Mouse (Mus musculus): Measurements from ENCODE around the gene Aph1a.
"Not testable (repeated sequence)": the region's sequence is repeated elsewhere in the genome, so short reads cannot be mapped to it uniquely, and the experiment has no call there.

Aph1a gene

GRCm38 (mm10) chr3:95887596-95887995 is 6.2 kb upstream of the Aph1a start:
- DNase-seq (ENCODE audit: low spot score) = no peak

- DNase-seq (ENCODE audit: low spot score) = no peak
Measured at GRCm38 (mm10) chr3:95889664-95890063, 4.1 kb upstream of the Aph1a start.

- DNase-seq (ENCODE audit: low spot score) = no peak
Measured at GRCm38 (mm10) chr3:95891211-95892065, 2.3 kb upstream of the Aph1a start, which contains the start of gene BC028528. Gene BC028528 (minus strand): TSS chr3:95892005.

GRCm38 (mm10) chr3:95892066-95893052 is 1.4 kb upstream of the Aph1a start:
- no peak for DNase-seq (ENCODE audit: low spot score)

- no peak for DNase-seq (ENCODE audit: low spot score)
Measured at GRCm38 (mm10) chr3:95893126-95893525, 643 bp upstream of the Aph1a start.

GRCm38 (mm10) chr3:95894317-95895160 is 770 bp downstream of the Aph1a start:
- DNase-seq (ENCODE audit: low spot score) = no peak

GRCm38 (mm10) chr3:95895501-95895900 is 1.7 kb downstream of the Aph1a start:
- DNase-seq (ENCODE audit: low spot score) = not testable (repeated sequence)

GRCm38 (mm10) chr3:95899800-95900524 is 6.2 kb downstream of the Aph1a start:
- no peak for DNase-seq (ENCODE audit: low spot score)

GRCm38 (mm10) chr3:95901616-95902372 is 8.0 kb downstream of the Aph1a start:
- no peak for DNase-seq (ENCODE audit: low spot score)

- no peak for DNase-seq (ENCODE audit: low spot score)
Measured at GRCm38 (mm10) chr3:95902373-95902625, 8.5 kb downstream of the Aph1a start.

GRCm38 (mm10) chr3:95902643-95903042 is 8.9 kb downstream of the Aph1a start:
- no peak for DNase-seq (ENCODE audit: low spot score)

GRCm38 (mm10) chr3:95903753-95904502 is 10.2 kb downstream of the Aph1a start:
- DNase-seq (ENCODE audit: low spot score) = no peak

GRCm38 (mm10) chr3:95904568-95904967 is 10.8 kb downstream of the Aph1a start, which contains the start of gene Car14:
Gene Car14 (minus strand): TSS chr3:95904691.
- no peak for DNase-seq (ENCODE audit: low spot score)

GRCm38 (mm10) chr3:95905146-95905939 is 11.6 kb downstream of the Aph1a start:
- DNase-seq (ENCODE audit: low spot score) = no peak

- no peak for DNase-seq (ENCODE audit: low spot score)
Measured at GRCm38 (mm10) chr3:95905940-95906492, 12.2 kb downstream of the Aph1a start.

- no peak for DNase-seq (ENCODE audit: low spot score)
Measured at GRCm38 (mm10) chr3:95906860-95907259, 13.1 kb downstream of the Aph1a start.

- no peak for DNase-seq (ENCODE audit: low spot score)
Measured at GRCm38 (mm10) chr3:95907613-95908012, 13.8 kb downstream of the Aph1a start.

GRCm38 (mm10) chr3:95914706-95915105 is 20.9 kb downstream of the Aph1a start:
- no peak for DNase-seq (ENCODE audit: low spot score)

GRCm38 (mm10) chr3:95916760-95917159 is 23.0 kb downstream of the Aph1a start:
- no peak for DNase-seq (ENCODE audit: low spot score)
